Mouse (Mus musculus) midbrain, postnatal 0 days (tissue): ENCODE measurements around the gene Cpm. TPM values are rescaled to one million over a fixed set of nuclear protein-coding genes. Genes with fewer than 3 reads are reported as not detected.

Experiments
- ATAC-seq: fragments of 200-750 bp; cut with Nextera tagmentation; 2 replicates; pipeline ENCODE4 v1.8.0; 2017; ENCODE audit warnings: moderate number of reproducible peaks, mild to moderate bottlenecking, moderate TSS enrichment, moderate library complexity; ENCODE audit not compliant: low FRiP score
- DNase-seq: peaks from one replicate; pipeline ENCODE4 v3.0.0-alpha.2; 2015; ENCODE audit warnings: low spot score
- H3K27ac ChIP-seq: fragments of 300-500 bp; sonication (generic); 2 replicates; pipeline ENCODE4 v1.5.1; 2014; ENCODE audit warnings: low read depth, mild to moderate bottlenecking, low read length, mixed read lengths
- H3K27me3 ChIP-seq: fragments of 300-500 bp; sonication (generic); 2 replicates; pipeline ENCODE4 v1.6.1; 2014; ENCODE audit warnings: low read length, control low read depth, mixed read lengths; ENCODE audit not compliant: insufficient read depth
- H3K36me3 ChIP-seq: fragments of 300-500 bp; sonication (generic); 2 replicates; pipeline ENCODE4 v1.6.1; 2014; ENCODE audit warnings: low read length, control low read depth, mixed read lengths; ENCODE audit not compliant: insufficient read depth
- H3K4me1 ChIP-seq: fragments of 300-500 bp; sonication (generic); 2 replicates; pipeline ENCODE4 v1.6.1; 2014; ENCODE audit warnings: mild to moderate bottlenecking, control low read depth, antibody characterized with exemption, low read length, mixed read lengths; ENCODE audit not compliant: insufficient read depth
- H3K4me2 ChIP-seq: fragments of 300-500 bp; sonication (generic); 2 replicates; pipeline ENCODE4 v1.6.1; 2014; ENCODE audit warnings: low read depth, mild to moderate bottlenecking, low read length, mixed read lengths; ENCODE audit not compliant: poor library complexity, severe bottlenecking
- H3K4me3 ChIP-seq: fragments of 300-500 bp; sonication (generic); 2 replicates; pipeline ENCODE4 v1.5.1; 2014; ENCODE audit warnings: low read depth, mild to moderate bottlenecking, low read length, moderate library complexity
- H3K9ac ChIP-seq: fragments of 300-500 bp; sonication (generic); replicated peaks from 2 replicates; pipeline ENCODE4 v1.6.1; 2014; ENCODE audit warnings: mild to moderate bottlenecking, low read length, moderate library complexity, mixed read lengths; ENCODE audit not compliant: poor library complexity, severe bottlenecking
- H3K9me3 ChIP-seq: fragments of 300-500 bp; sonication (generic); 2 replicates; pipeline ENCODE4 v1.6.1; 2016; ENCODE audit warnings: low read length, control low read depth
- CTCF ChIP-seq: IDR thresholded peaks from 2 replicates; pipeline ENCODE4 v1.5.1; 2016; ENCODE audit warnings: antibody characterized with exemption, mild to moderate bottlenecking
- WGBS: fragments of 180-500 bp; shearing (Covaris S2); extraction: QIAGEN DNeasy Blood & Tissue Kit; methylation state at CpG from one replicate; pipeline ENCODE4 v1.1.7; 2014; 5-methylcytosine and 5-hydroxymethylcytosine counted together
- polyA plus RNA-seq: library from polyadenylated mRNA; unstranded; fragments of >200 nt; fragmentation: Nextera tagmentation; extraction: Ambion mirVana; gene quantifications from 2 replicates; pipeline ENCODE4 v1.2.1, GENCODE M21; 2015
- total RNA-seq: library from RNA; depleted of rRNA; stranded (reverse); fragments of >200 nt; gene quantifications from 2 replicates; pipeline ENCODE4 v1.2.3, GENCODE M21; 2014

Gene Cpm
- total and polyA plus RNA-seq, 2 experiments from 2014 or later = 3.9 to 7.9 TPM

- TF ChIP-seq CTCF = no peak
Measured at GRCm38 (mm10) chr10:117592306-117593040, 36.8 kb upstream of the Cpm start.

GRCm38 (mm10) chr10:117593041-117593570 lies 36.2 kb upstream of the Cpm start:
- WGBS = 87% methylated on average over 5 of the region's 5 CpGs

More at GRCm38 (mm10) chr10:117592306-117593040, 36.8 kb upstream of the Cpm start:
- Histone ChIP-seq H3K9me3 (no peaks in the 10 kb centered on the region), H3K27ac (no peak overlapping the region), H3K4me1 (no peaks in the 10 kb centered on the region), H3K9ac (no peak overlapping the region), H3K4me3 (no peak overlapping the region), H3K4me2 (no peak overlapping the region), H3K27me3 (no peaks in the 10 kb centered on the region), H3K36me3 (no peaks in the 10 kb centered on the region)
- ATAC-seq (no peak), DNase-seq (no peak)
- WGBS = 78% methylated on average over 7 of the region's 7 CpGs

GRCm38 (mm10) chr10:117593857-117594256 lies 35.4 kb upstream of the Cpm start:
- H3K9ac ChIP-seq = no peak overlapping the region
- no peaks in the 10 kb centered on the region for H3K9me3 ChIP-seq
- no peaks in the 10 kb centered on the region for H3K36me3 ChIP-seq
- ATAC-seq = no peak
- H3K27me3 ChIP-seq = no peaks in the 10 kb centered on the region
- no peak for DNase-seq
- H3K27ac ChIP-seq = no peak overlapping the region
- TF ChIP-seq CTCF = no peak
- H3K4me3 ChIP-seq = no peak overlapping the region
- H3K4me2 ChIP-seq = no peak overlapping the region
- H3K4me1 ChIP-seq = no peaks in the 10 kb centered on the region
- 89% methylated on average over 13 of the region's 13 CpGs for WGBS

More at GRCm38 (mm10) chr10:117593041-117593570, 36.2 kb upstream of the Cpm start:
- H3K4me3 ChIP-seq = no peak overlapping the region
- H3K9ac ChIP-seq = no peak overlapping the region
- H3K9me3 ChIP-seq = no peaks in the 10 kb centered on the region
- H3K27ac ChIP-seq = no peak overlapping the region
- DNase-seq = no peak
- no peak for ATAC-seq
- no peak for TF ChIP-seq CTCF
- no peak overlapping the region for H3K4me2 ChIP-seq
- H3K36me3 ChIP-seq = no peaks in the 10 kb centered on the region
- no peaks in the 10 kb centered on the region for H3K27me3 ChIP-seq
- H3K4me1 ChIP-seq = no peaks in the 10 kb centered on the region

- Histone ChIP-seq H3K27me3 (no peaks in the 10 kb centered on the region), H3K4me1 (no peaks in the 10 kb centered on the region), H3K36me3 (no peaks in the 10 kb centered on the region), H3K4me3 (no peak overlapping the region), H3K4me2 (no peak overlapping the region), H3K9me3 (no peaks in the 10 kb centered on the region), H3K9ac (no peak overlapping the region), H3K27ac (no peak overlapping the region)
- 89% methylated on average over 17 of the region's 17 CpGs for WGBS
- ATAC-seq = no peak
- DNase-seq = no peak
- TF ChIP-seq CTCF = no peak
Measured at GRCm38 (mm10) chr10:117594291-117594850, 34.9 kb upstream of the Cpm start.

- Histone ChIP-seq H3K4me2 (no peak overlapping the region), H3K9me3 (no peaks in the 10 kb centered on the region), H3K27ac (no peak overlapping the region), H3K4me1 (no peaks in the 10 kb centered on the region), H3K27me3 (no peaks in the 10 kb centered on the region), H3K9ac (no peak overlapping the region), H3K4me3 (no peak overlapping the region), H3K36me3 (no peaks in the 10 kb centered on the region)
- WGBS = 91% methylated on average over 13 of the region's 13 CpGs
- DNase-seq (no peak), ATAC-seq (no peak)
- TF ChIP-seq CTCF = no peak
Measured at GRCm38 (mm10) chr10:117594913-117595312, 34.4 kb upstream of the Cpm start.

- no peaks in the 10 kb centered on the region for H3K9me3 ChIP-seq
- no peak for ATAC-seq
- H3K4me3 ChIP-seq = no peak overlapping the region
- no peak overlapping the region for H3K27ac ChIP-seq
- DNase-seq = no peak
- 80% methylated on average over 13 of the region's 13 CpGs for WGBS
- H3K4me1 ChIP-seq = no peaks in the 10 kb centered on the region
- H3K27me3 ChIP-seq = no peaks in the 10 kb centered on the region
- no peak for TF ChIP-seq CTCF
- H3K36me3 ChIP-seq = no peaks in the 10 kb centered on the region
- no peak overlapping the region for H3K4me2 ChIP-seq
- no peak overlapping the region for H3K9ac ChIP-seq
Measured at GRCm38 (mm10) chr10:117595442-117596164, 33.7 kb upstream of the Cpm start.
